In the genomic region with DNA sequence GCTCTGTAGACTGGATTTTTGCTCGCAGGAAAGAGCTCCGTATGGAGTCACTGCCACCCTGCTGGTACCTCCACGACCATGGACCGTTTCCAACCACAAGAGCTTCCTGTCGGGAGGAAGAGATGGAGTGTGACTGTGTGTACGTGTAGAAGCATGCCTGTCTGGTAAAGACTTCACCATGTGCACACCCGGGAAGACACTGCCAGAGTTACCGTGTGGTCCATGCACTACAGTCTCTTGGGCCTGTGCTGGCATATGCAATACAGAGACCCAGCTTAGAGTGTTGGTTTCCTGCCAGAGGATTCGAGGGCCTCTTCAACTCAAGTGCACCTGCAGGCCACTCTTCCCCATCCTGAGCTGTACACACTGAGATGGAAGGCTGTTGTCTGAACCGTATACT, we compare ENCODE assay signal across 14 mouse cellular contexts. TPM values are rescaled to one million over a fixed set of nuclear protein-coding genes. Genes with fewer than 3 reads are reported as not detected.
DNase-seq lines count a peak whose midpoint lies in the region; ATAC-seq and TF ChIP-seq lines count a peak whose summit lies in the region.
"Had no signal": no experiment of that assay in that cellular context is flagged by ENCODE, and none has a peak within 500 bp of the region (broad histone marks: within the 10 kb centered on the region; RNA-seq: fewer than 3 reads in every experiment).

No protein-coding gene starts in this region.

- H3K9me3 ChIP-seq in heart, embryonic 15.5 days (replicated peaks): no peaks in the 10 kb centered on the region
- no peaks in the 10 kb centered on the region for H3K9me3 ChIP-seq in intestine, embryonic 15.5 days
- H3K9me3 ChIP-seq: hindbrain, embryonic 15.5 days; limb, embryonic 12.5 days; megakaryocyte, embryonic 14.5 days; neural tube, embryonic 13.5 days had no signal

- H3K4me3 ChIP-seq in heart, embryonic 15.5 days: no peak overlapping the region
- no peak overlapping the region for H3K4me3 ChIP-seq in cerebellum, adult 2 months (replicated peaks; ENCODE audit: insufficient read depth, low read depth, low read length)
- no peak overlapping the region for H3K4me3 ChIP-seq in thymus, adult 2 months (ENCODE audit: control insufficient read depth, insufficient read depth, low read length)
- H3K4me3 ChIP-seq in intestine, embryonic 15.5 days (replicated peaks): no peak overlapping the region
- H3K4me3 ChIP-seq: hindbrain, embryonic 15.5 days; limb, embryonic 12.5 days; megakaryocyte, embryonic 14.5 days; neural tube, embryonic 13.5 days had no signal

- H3K4me2 ChIP-seq in heart, embryonic 15.5 days: no peak overlapping the region
- no peak overlapping the region for H3K4me2 ChIP-seq in intestine, embryonic 15.5 days (replicated peaks)
- H3K4me2 ChIP-seq: hindbrain, embryonic 15.5 days; limb, embryonic 12.5 days; neural tube, embryonic 13.5 days had no signal

- 48% methylated on average over 10 of the region's 10 CpGs for WGBS in heart, embryonic 15.5 days
- WGBS in cerebellum, adult 2 months: 11% methylated on average over 10 of the region's 10 CpGs
- WGBS in thymus, adult 2 months: 15% methylated on average over 10 of the region's 10 CpGs
- WGBS in intestine, embryonic 15.5 days: 82% methylated on average over 10 of the region's 10 CpGs

- no peaks in the 10 kb centered on the region for H3K27me3 ChIP-seq in heart, embryonic 15.5 days
- H3K27me3 ChIP-seq in cerebellum, adult 2 months (ENCODE audit: control insufficient read depth, insufficient read depth, low read length): no peaks in the 10 kb centered on the region
- no peaks in the 10 kb centered on the region for H3K27me3 ChIP-seq in thymus, adult 2 months (ENCODE audit: control insufficient read depth, insufficient read depth, low read length)
- no peaks in the 10 kb centered on the region for H3K27me3 ChIP-seq in intestine, embryonic 15.5 days (replicated peaks)
- H3K27me3 ChIP-seq: hindbrain, embryonic 15.5 days; limb, embryonic 12.5 days; neural tube, embryonic 13.5 days had no signal

- peak overlapping the region; percentile 56; the same call in 1 of the 2 replicates for H3K27ac ChIP-seq in heart, embryonic 15.5 days
- no peak overlapping the region for H3K27ac ChIP-seq in cerebellum, adult 2 months (ENCODE audit: insufficient read depth, low read length)
- H3K27ac ChIP-seq in thymus, adult 2 months (ENCODE audit: control insufficient read depth, insufficient read depth, low read length): peak overlapping the region; percentile 80
- no peak overlapping the region for H3K27ac ChIP-seq in intestine, embryonic 15.5 days
- H3K27ac ChIP-seq: hindbrain, embryonic 15.5 days; limb, embryonic 12.5 days; neural tube, embryonic 13.5 days had no signal

- no peak for DNase-seq in heart, postnatal 14 days
- DNase-seq in cerebellum, adult 2 months: peak; percentile 49 to 74
- peak; percentile 42 for DNase-seq in thymus, adult 2 months
- no peak for DNase-seq in urinary bladder, postnatal 4 days (ENCODE audit: low spot score in 2 of 2)
- DNase-seq in gastrocnemius, postnatal 4 days (ENCODE audit: low spot score in 2 of 2): no peak
- DNase-seq: kidney, postnatal 36 days; right cerebral cortex, adult 18-20 months had no signal

- no peak for TF ChIP-seq CTCF in cerebellum, adult 2 months (IDR thresholded peaks at IDR 0.05; ENCODE audit: borderline replicate concordance, insufficient read depth, low read depth, low read length)
- TF ChIP-seq CTCF in thymus, adult 2 months (IDR thresholded peaks at IDR 0.05; ENCODE audit: borderline replicate concordance, control insufficient read depth, extremely low read depth, insufficient read depth, low read length, poor library complexity): no peak

- intact Hi-C loops in heart, postnatal 14 days (cut with DNase I): no loop called here

- TF ChIP-seq POLR2A in cerebellum, adult 2 months (IDR thresholded peaks at IDR 0.05; ENCODE audit: borderline replicate concordance, insufficient read depth, low read length): no peak
- TF ChIP-seq POLR2A in thymus, adult 2 months (IDR thresholded peaks at IDR 0.05; ENCODE audit: control insufficient read depth, extremely low read depth, insufficient read depth, low read length, poor library complexity): no peak

- no peak overlapping the region for H3K9ac ChIP-seq in heart, embryonic 15.5 days
- no peak overlapping the region for H3K9ac ChIP-seq in intestine, embryonic 15.5 days
- H3K9ac ChIP-seq: hindbrain, embryonic 15.5 days; limb, embryonic 12.5 days; neural tube, embryonic 13.5 days had no signal

- ATAC-seq in heart, embryonic 15.5 days (replicated peaks; ENCODE audit: insufficient number of reproducible peaks, insufficient read depth, low FRiP score, low read depth): peak; percentile 61; the same call in 1 of the 2 replicates
- peak; percentile 23 for ATAC-seq in inflammation-experienced regulatory T-cells, adult 6 months
- no peak for ATAC-seq in intestine, embryonic 15.5 days

- no peaks in the 10 kb centered on the region for H3K36me3 ChIP-seq in heart, embryonic 15.5 days
- no peaks in the 10 kb centered on the region for H3K36me3 ChIP-seq in thymus, adult 2 months (ENCODE audit: control insufficient read depth, insufficient read depth, low read length)
- H3K36me3 ChIP-seq in intestine, embryonic 15.5 days: no peaks in the 10 kb centered on the region
- H3K36me3 ChIP-seq: hindbrain, embryonic 15.5 days; neural tube, embryonic 13.5 days had no signal

- peaks cover 52% of the 10 kb centered on the region for H3K4me1 ChIP-seq in heart, embryonic 15.5 days (replicated peaks)
- peaks cover 18% of the 10 kb centered on the region for H3K4me1 ChIP-seq in cerebellum, adult 2 months (ENCODE audit: control insufficient read depth, insufficient read depth, low read length)
- H3K4me1 ChIP-seq in thymus, adult 2 months (replicated peaks; ENCODE audit: control insufficient read depth, insufficient read depth, low read length): peaks cover 27% of the 10 kb centered on the region
- H3K4me1 ChIP-seq in intestine, embryonic 15.5 days (replicated peaks): no peaks in the 10 kb centered on the region

RNA-seq across cellular contexts. Expression of a gene that starts 41.8 kb away (rescaled TPM):
- polyA plus RNA-seq in heart, embryonic 15.5 days (2015; fragmentation: Nextera tagmentation; extraction: Ambion mirVana): 20.2 and 21.4 TPM in 2 replicates
- total RNA-seq in heart, postnatal 14 days (2021): 10 to 100 TPM; 18.1 to 21.6 TPM
- 14.9 and 16.0 TPM in 2 replicates for polyA plus RNA-seq in cerebellum, adult 2 months (2012; rRNA removed)
- polyA plus RNA-seq in inflammation-experienced regulatory T-cells, adult 6 months (2017; shearing (Covaris generic)): 10 to 100 TPM in 2 of 3 experiments, 1 to 10 TPM in 1; 7.6 to 11.6 (median 10.8) TPM
- 110 and 120 TPM in 2 replicates for polyA plus RNA-seq in thymus, adult 2 months (2012; rRNA removed)
- polyA plus RNA-seq in intestine, embryonic 15.5 days (2015; fragmentation: Nextera tagmentation; extraction: Ambion mirVana): 4.5 and 4.8 TPM in 2 replicates
- 10 to 100 TPM; 31.8 to 36.0 TPM for total RNA-seq in gastrocnemius, postnatal 4 days (2021)

Comparison
In these comparisons a context has a peak if more than half of its experiments do, and no peak if none do; other contexts are left out.
1. H3K27ac ChIP-seq: peak in heart, embryonic 15.5 days (single experiment) and thymus, adult 2 months (single experiment); none in cerebellum, adult 2 months (single experiment) and intestine, embryonic 15.5 days (single experiment).
2. DNase-seq: peak in cerebellum, adult 2 months (2 of 2) and thymus, adult 2 months (single experiment); none in heart, postnatal 14 days (0 of 2), urinary bladder, postnatal 4 days (0 of 2) and gastrocnemius, postnatal 4 days (0 of 2).